Mouse (Mus musculus): ENCODE results near the gene Cnnm2. TPM values are rescaled to one million over a fixed set of nuclear protein-coding genes. Genes with fewer than 3 reads are reported as not detected.

Cnnm2 gene
- total and polyA plus RNA-seq, 3 experiments: 4.0 to 10.7 TPM; not detected in 1

GRCm38 (mm10) chr19:46908977-46909376 is 147.6 kb downstream of the Cnnm2 start:
- DNase-seq (ENCODE audit: low read depth, low spot score): no peak
- Histone ChIP-seq H3K36me3 (ENCODE audit: control insufficient read depth in 1 of 2, insufficient read depth in 2 of 2, low read length in 2 of 2) (peaks cover 14 to 60% of the 10 kb centered on the region in 2 experiments), H3K4me3 (ENCODE audit: control insufficient read depth in 1 of 2, insufficient read depth in 1 of 2, low read depth in 2 of 2, low read length in 2 of 2) (no peak overlapping the region), H3K9ac (ENCODE audit: control insufficient read depth, low read depth, low read length, poor library complexity, severe bottlenecking) (no peak overlapping the region), H3K79me2 (ENCODE audit: control insufficient read depth, insufficient read depth, low read length, poor library complexity) (peaks cover 11% of the 10 kb centered on the region), H3K4me1 (ENCODE audit: control insufficient read depth in 1 of 2, insufficient read depth in 2 of 2, low read length in 2 of 2) (peaks cover 35 to 49% of the 10 kb centered on the region in 2 experiments), H3K27ac (ENCODE audit: control insufficient read depth, low read depth, low read length) (no peak overlapping the region), H3K27me3 (ENCODE audit: control insufficient read depth in 1 of 2, insufficient read depth in 2 of 2, low read length in 2 of 2) (no peaks in the 10 kb centered on the region), H3K9me3 (replicated peaks; ENCODE audit: insufficient read depth, low read length) (no peaks in the 10 kb centered on the region)
- no peak for TF ChIP-seq SIN3A (IDR thresholded peaks at IDR 0.05; ENCODE audit: low read length)
- TF ChIP-seq HCFC1 (IDR thresholded peaks at IDR 0.05; ENCODE audit: low read depth, low read length): no peak
- TF ChIP-seq NELFE (IDR thresholded peaks at IDR 0.05; ENCODE audit: low read depth, low read length): no peak
- TF ChIP-seq CHD2 (IDR thresholded peaks at IDR 0.05; ENCODE audit: low read length): no peak
- no peak for TF ChIP-seq POLR2AphosphoS5 (IDR thresholded peaks at IDR 0.05; ENCODE audit: borderline replicate concordance, low read depth, low read length)
- TF ChIP-seq EP300 (IDR thresholded peaks at IDR 0.05; ENCODE audit: low read depth in 1 of 2, low read length in 2 of 2): no peak
- TF ChIP-seq BHLHE40 (IDR thresholded peaks at IDR 0.05; ENCODE audit: borderline replicate concordance, low read depth, low read length): no peak
- no peak for TF ChIP-seq E2F4 (IDR thresholded peaks at IDR 0.05; ENCODE audit: borderline replicate concordance, low read depth, low read length)
- no peak for TF ChIP-seq CHD1 (IDR thresholded peaks at IDR 0.05; ENCODE audit: low read depth, low read length)
- TF ChIP-seq POLR2AphosphoS2 (IDR thresholded peaks at IDR 0.05; ENCODE audit: low read length): no peak
- TF ChIP-seq MAZ (IDR thresholded peaks at IDR 0.05; ENCODE audit: low read depth, low read length): no peak
- TF ChIP-seq RCOR1 (IDR thresholded peaks at IDR 0.05; ENCODE audit: low read depth, low read length): no peak
- no peak for TF ChIP-seq ZMIZ1 (IDR thresholded peaks at IDR 0.05; ENCODE audit: low read depth, low read length)

- H3K4me3 ChIP-seq (ENCODE audit: control insufficient read depth in 1 of 2, insufficient read depth in 1 of 2, low read depth in 2 of 2, low read length in 2 of 2): no peak overlapping the region
- peaks cover 13 to 36% of the 10 kb centered on the region in 2 experiments for H3K36me3 ChIP-seq (ENCODE audit: control insufficient read depth in 1 of 2, insufficient read depth in 2 of 2, low read length in 2 of 2)
- H3K27me3 ChIP-seq (ENCODE audit: control insufficient read depth in 1 of 2, insufficient read depth in 2 of 2, low read length in 2 of 2): no peaks in the 10 kb centered on the region
- 0 out of 2 replicates have a peak overlapping the region, but pooled peaks have one; percentile 22 for H3K27ac ChIP-seq (ENCODE audit: control insufficient read depth, low read depth, low read length)
- H3K9me3 ChIP-seq (replicated peaks; ENCODE audit: insufficient read depth, low read length): no peaks in the 10 kb centered on the region
- peaks cover 21 to 33% of the 10 kb centered on the region in 2 experiments for H3K4me1 ChIP-seq (ENCODE audit: control insufficient read depth in 1 of 2, insufficient read depth in 2 of 2, low read length in 2 of 2)
- H3K9ac ChIP-seq (ENCODE audit: control insufficient read depth, low read depth, low read length, poor library complexity, severe bottlenecking): no peak overlapping the region
- peaks cover 9% of the 10 kb centered on the region for H3K79me2 ChIP-seq (ENCODE audit: control insufficient read depth, insufficient read depth, low read length, poor library complexity)
- DNase-seq (ENCODE audit: low read depth, low spot score): peak; percentile 49
- TF ChIP-seq TCF12 (IDR thresholded peaks at IDR 0.05; ENCODE audit: low read depth, low read length) (peak; percentile 93), RCOR1 (IDR thresholded peaks at IDR 0.05; ENCODE audit: low read depth, low read length) (peak; percentile 92), USF2 (IDR thresholded peaks at IDR 0.05; ENCODE audit: borderline replicate concordance in 1 of 2, insufficient read depth in 1 of 2, low read depth in 1 of 2, low read length in 2 of 2) (no peak), RAD21 (IDR thresholded peaks at IDR 0.05; ENCODE audit: low read depth, low read length) (no peak), ZNF384 (IDR thresholded peaks at IDR 0.05; ENCODE audit: low read depth, low read length) (peak; percentile 97), E2F4 (IDR thresholded peaks at IDR 0.05; ENCODE audit: borderline replicate concordance, low read depth, low read length) (no peak), MAZ (IDR thresholded peaks at IDR 0.05; ENCODE audit: low read depth, low read length) (no peak), USF1 (IDR thresholded peaks at IDR 0.05; ENCODE audit: low read depth, low read length) (no peak), HCFC1 (IDR thresholded peaks at IDR 0.05; ENCODE audit: low read depth, low read length) (0 out of 2 replicates have a peak, but pooled peaks have one; percentile 26), MAFK (IDR thresholded peaks at IDR 0.05; ENCODE audit: borderline replicate concordance, low read depth, low read length) (peak; percentile 55; the same call in 1 of the 2 replicates), TBP (IDR thresholded peaks at IDR 0.05; ENCODE audit: low read depth, low read length) (no peak), CTCF (IDR thresholded peaks at IDR 0.05 in 2 of 3, conservative IDR thresholded peaks at IDR 0.05 in 1 of 3; ENCODE audit: control insufficient read depth in 1 of 3, insufficient read depth in 1 of 3, low read depth in 2 of 3, low read length in 3 of 3, poor library complexity in 1 of 3, severe bottlenecking in 1 of 3) (no peak), MXI1 (IDR thresholded peaks at IDR 0.05; ENCODE audit: low read depth, low read length) (no peak), ZKSCAN1 (IDR thresholded peaks at IDR 0.05; ENCODE audit: low read depth, low read length) (no peak), GATA1 (IDR thresholded peaks at IDR 0.05; ENCODE audit: low read depth, low read length) (peak; percentile 95), GABPA (IDR thresholded peaks at IDR 0.05; ENCODE audit: low read depth, low read length) (no peak), BHLHE40 (IDR thresholded peaks at IDR 0.05; ENCODE audit: borderline replicate concordance, low read depth, low read length) (no peak), MYB (IDR thresholded peaks at IDR 0.05; ENCODE audit: low read depth, low read length) (peak; percentile 77), CHD1 (IDR thresholded peaks at IDR 0.05; ENCODE audit: low read depth, low read length) (no peak), EP300 (IDR thresholded peaks at IDR 0.05; ENCODE audit: low read depth in 1 of 2, low read length in 2 of 2) (peak; percentile 92), ZC3H11A (IDR thresholded peaks at IDR 0.05; ENCODE audit: low read depth, low read length) (no peak), SMC3 (IDR thresholded peaks at IDR 0.05; ENCODE audit: low read depth, low read length) (no peak), JUND (IDR thresholded peaks at IDR 0.05; ENCODE audit: low read depth, low read length) (no peak), TAL1 (IDR thresholded peaks at IDR 0.05; ENCODE audit: low read length) (no peak), POLR2A (IDR thresholded peaks at IDR 0.05; ENCODE audit: control insufficient read depth in 1 of 2, insufficient read depth in 1 of 2, low read depth in 1 of 2, low read length in 2 of 2, poor library complexity in 1 of 2) (no peak)
Measured at GRCm38 (mm10) chr19:46911492-46911891, 150.1 kb downstream of the Cnnm2 start.
